Mouse (Mus musculus) kidney, postnatal 0 days (tissue): Measurements from ENCODE around the gene Ppp1r12c. TPM values are rescaled to one million over a fixed set of nuclear protein-coding genes. Genes with fewer than 3 reads are reported as not detected.

ENCODE experiments used
- ATAC-seq: fragments of 200-750 bp; cut with Nextera tagmentation; replicated peaks from 2 replicates; pipeline ENCODE4 v1.8.0; 2017; ENCODE audit warnings: low read depth, moderate number of reproducible peaks, moderate TSS enrichment, moderate library complexity; ENCODE audit not compliant: low FRiP score
- DNase-seq: peaks from one replicate; pipeline ENCODE4 v3.0.0-alpha.2; 2016; ENCODE audit warnings: low spot score
- H3K27ac ChIP-seq: fragments of 300-500 bp; sonication (generic); 2 replicates; pipeline ENCODE4 v1.5.1; 2014; ENCODE audit warnings: mild to moderate bottlenecking
- H3K27me3 ChIP-seq: fragments of 300-500 bp; sonication (generic); 2 replicates; pipeline ENCODE4 v1.6.1; 2014; ENCODE audit warnings: low read length, mixed read lengths; ENCODE audit not compliant: insufficient read depth
- H3K36me3 ChIP-seq: fragments of 300-500 bp; sonication (generic); 2 replicates; pipeline ENCODE4 v1.6.1; 2014; ENCODE audit warnings: low read length, mixed read lengths; ENCODE audit not compliant: insufficient read depth
- H3K4me1 ChIP-seq: fragments of 300-500 bp; sonication (generic); replicated peaks from 2 replicates; pipeline ENCODE4 v1.6.1; 2014; ENCODE audit warnings: antibody characterized with exemption, low read length, mixed read lengths; ENCODE audit not compliant: insufficient read depth
- H3K4me2 ChIP-seq: fragments of 300-500 bp; sonication (generic); 2 replicates; pipeline ENCODE4 v1.6.1; 2014; ENCODE audit warnings: mild to moderate bottlenecking, low read length, moderate library complexity, mixed read lengths
- H3K4me3 ChIP-seq: fragments of 300-500 bp; sonication (generic); replicated peaks from 2 replicates; pipeline ENCODE4 v1.5.1; 2014; ENCODE audit warnings: low read depth, low read length
- H3K9ac ChIP-seq: fragments of 300-500 bp; sonication (generic); 2 replicates; pipeline ENCODE4 v1.6.1; 2014; ENCODE audit warnings: low read depth, low read length
- H3K9me3 ChIP-seq: fragments of 300-500 bp; sonication (generic); replicated peaks from 2 replicates; pipeline ENCODE4 v1.6.1; 2016; ENCODE audit warnings: low read length, inconsistent platforms, mixed read lengths
- CTCF ChIP-seq: IDR thresholded peaks from 2 replicates; pipeline ENCODE4 v1.5.1; 2016; ENCODE audit warnings: antibody characterized with exemption, low read depth, mild to moderate bottlenecking, moderate library complexity
- WGBS: fragments of 180-500 bp; shearing (Covaris S2); extraction: QIAGEN DNeasy Blood & Tissue Kit; methylation state at CpG from one replicate; pipeline ENCODE4 v1.1.7; 2014; 5-methylcytosine and 5-hydroxymethylcytosine counted together
- polyA plus RNA-seq: library from polyadenylated mRNA; unstranded; fragments of >200 nt; fragmentation: Nextera tagmentation; extraction: Ambion mirVana; gene quantifications from 2 replicates; pipeline ENCODE4 v1.2.1, GENCODE M21; 2015

Ppp1r12c gene
- polyA plus RNA-seq, 1 experiment from 2014 or later = 33.8 TPM

- H3K27me3 ChIP-seq = no peaks in the 10 kb centered on the region
- ATAC-seq = peak; percentile 85
- H3K4me2 ChIP-seq = peak overlapping the region; percentile 38
- peak; percentile 32 for DNase-seq
- WGBS = 7% methylated on average over 12 of the region's 12 CpGs
- TF ChIP-seq CTCF = no peak
- no peak overlapping the region for H3K4me3 ChIP-seq
- H3K9me3 ChIP-seq = no peaks in the 10 kb centered on the region
- H3K4me1 ChIP-seq = no peaks in the 10 kb centered on the region
- H3K9ac ChIP-seq = 0 out of 2 replicates have a peak overlapping the region, but pooled peaks have one; percentile 4
- peak overlapping the region; percentile 64 for H3K27ac ChIP-seq
- no peaks in the 10 kb centered on the region for H3K36me3 ChIP-seq
Measured at GRCm38 (mm10) chr7:4464194-4464824, 37.2 kb downstream of the Ppp1r12c start.

GRCm38 (mm10) chr7:4460576-4461434 lies 40.7 kb downstream of the Ppp1r12c start, which contains the start of gene Eps8l1:
Eps8l1 (plus strand) TSS chr7:4460674.
- peak within 1 kb of the TSS; percentile 45 for H3K4me2 ChIP-seq
- H3K27ac ChIP-seq = peak within 1 kb of the TSS; percentile 87
- DNase-seq (peak; percentile 16), ATAC-seq (peak; percentile 47)
- peak within 1 kb of the TSS; percentile 54 for H3K9ac ChIP-seq
- no peak for TF ChIP-seq CTCF
- WGBS = 57% methylated on average over 13 of the region's 16 CpGs
- no peaks in the 10 kb centered on the region for H3K36me3 ChIP-seq
- H3K4me1 ChIP-seq = no peaks in the 10 kb centered on the region
- H3K27me3 ChIP-seq = no peaks in the 10 kb centered on the region
- H3K9me3 ChIP-seq = no peaks in the 10 kb centered on the region
- H3K4me3 ChIP-seq = peak within 1 kb of the TSS; percentile 31

- Histone ChIP-seq H3K36me3 (no peaks in the 10 kb centered on the region), H3K4me3 (no peak overlapping the region), H3K4me2 (no peak overlapping the region), H3K4me1 (no peaks in the 10 kb centered on the region), H3K9me3 (no peaks in the 10 kb centered on the region), H3K9ac (no peak overlapping the region), H3K27ac (no peak overlapping the region), H3K27me3 (no peaks in the 10 kb centered on the region)
- 19% methylated on average over 4 of the region's 4 CpGs for WGBS
- TF ChIP-seq CTCF = no peak
- 0 out of 2 replicates have a peak, but pooled peaks have one; percentile 13 for ATAC-seq
- no peak for DNase-seq
Measured at GRCm38 (mm10) chr7:4452644-4453043, 48.8 kb downstream of the Ppp1r12c start.

- no peak for DNase-seq
- ATAC-seq = no peak
- TF ChIP-seq CTCF = no peak
- H3K27me3 ChIP-seq = no peaks in the 10 kb centered on the region
- WGBS = 21% methylated on average over 2 of the region's 2 CpGs
- no peak overlapping the region for H3K4me2 ChIP-seq
- no peaks in the 10 kb centered on the region for H3K4me1 ChIP-seq
- no peak overlapping the region for H3K4me3 ChIP-seq
- no peaks in the 10 kb centered on the region for H3K36me3 ChIP-seq
- no peak overlapping the region for H3K27ac ChIP-seq
- no peak overlapping the region for H3K9ac ChIP-seq
- no peaks in the 10 kb centered on the region for H3K9me3 ChIP-seq
Measured at GRCm38 (mm10) chr7:4449211-4449610, 52.3 kb downstream of the Ppp1r12c start.

- WGBS = 87% methylated on average over 3 of the region's 3 CpGs
- no peak for DNase-seq
- H3K27ac ChIP-seq = no peak overlapping the region
- H3K4me3 ChIP-seq = no peak overlapping the region
- no peaks in the 10 kb centered on the region for H3K9me3 ChIP-seq
- H3K4me2 ChIP-seq = no peak overlapping the region
- H3K36me3 ChIP-seq = no peaks in the 10 kb centered on the region
- no peak for ATAC-seq
- no peaks in the 10 kb centered on the region for H3K4me1 ChIP-seq
- H3K9ac ChIP-seq = no peak overlapping the region
- no peaks in the 10 kb centered on the region for H3K27me3 ChIP-seq
- no peak for TF ChIP-seq CTCF
Measured at GRCm38 (mm10) chr7:4448439-4448838, 53.0 kb downstream of the Ppp1r12c start.

GRCm38 (mm10) chr7:4447138-4447537 lies 54.3 kb downstream of the Ppp1r12c start:
- Histone ChIP-seq H3K4me2 (no peak overlapping the region), H3K27ac (no peak overlapping the region), H3K27me3 (no peaks in the 10 kb centered on the region), H3K9me3 (no peaks in the 10 kb centered on the region), H3K4me1 (no peaks in the 10 kb centered on the region), H3K4me3 (no peak overlapping the region), H3K36me3 (peaks cover 9% of the 10 kb centered on the region; the same call in 1 of the 2 replicates), H3K9ac (no peak overlapping the region)
- 8% methylated on average over 1 of the region's 1 CpGs for WGBS
- peak; percentile 36; the same call in 1 of the 2 replicates for TF ChIP-seq CTCF
- no peak for DNase-seq
- ATAC-seq = no peak
